In genomic region chr10:68373875-68374274, GRCm38 (mm10) we compare ENCODE assay signal across 31 mouse cellular contexts.
DNase-seq lines count a peak whose midpoint lies in the region; ATAC-seq and TF ChIP-seq lines count a peak whose summit lies in the region.
"Had no signal": no experiment of that assay in that cellular context is flagged by ENCODE, and none has a peak within 500 bp of the region (broad histone marks: within the 10 kb centered on the region; RNA-seq: fewer than 3 reads in every experiment).

No protein-coding gene starts in this region.

- no peak overlapping the region for H3K9ac ChIP-seq in forebrain, embryonic 14.5 days (ENCODE audit: low read length)
- H3K9ac ChIP-seq in forebrain, embryonic 16.5 days (replicated peaks; ENCODE audit: low read depth, low read length), result no peak overlapping the region
- H3K9ac ChIP-seq: embryonic facial prominence, embryonic 15.5 days; forebrain, embryonic 12.5 days; intestine, embryonic 15.5 days; limb, embryonic 15.5 days; liver, embryonic 13.5 days; lung, embryonic 14.5 days; midbrain, embryonic 12.5 days; neural tube, embryonic 13.5 days; stomach, embryonic 15.5 days had no signal

- H3K27ac ChIP-seq in forebrain, embryonic 14.5 days (ENCODE audit: low read depth, low read length), result no peak overlapping the region
- no peak overlapping the region for H3K27ac ChIP-seq in forebrain, embryonic 16.5 days (ENCODE audit: low read length)
- H3K27ac ChIP-seq in layer of hippocampus, adult 2 months, result no peak overlapping the region
- H3K27ac ChIP-seq: embryonic facial prominence, embryonic 10.5 days; embryonic facial prominence, embryonic 15.5 days; forebrain, embryonic 12.5 days; hindbrain, embryonic 10.5 days; hindbrain, postnatal 0 days; intestine, embryonic 15.5 days; limb, embryonic 10.5 days; limb, embryonic 15.5 days; liver, embryonic 13.5 days; midbrain, embryonic 12.5 days; neural tube, embryonic 13.5 days; stomach, embryonic 15.5 days had no signal

- H3K4me3 ChIP-seq in forebrain, embryonic 14.5 days (ENCODE audit: low read depth, low read length), result no peak overlapping the region
- no peak overlapping the region for H3K4me3 ChIP-seq in forebrain, embryonic 16.5 days (replicated peaks; ENCODE audit: low read length)
- no peak overlapping the region for H3K4me3 ChIP-seq in layer of hippocampus, adult 2 months
- H3K4me3 ChIP-seq: embryonic facial prominence, embryonic 10.5 days; embryonic facial prominence, embryonic 15.5 days; forebrain, embryonic 12.5 days; hindbrain, embryonic 10.5 days; intestine, embryonic 15.5 days; limb, embryonic 10.5 days; limb, embryonic 15.5 days; liver, embryonic 13.5 days; megakaryocyte, embryonic 14.5 days; midbrain, embryonic 12.5 days; neural tube, embryonic 13.5 days; stomach, embryonic 15.5 days had no signal

- H3K27me3 ChIP-seq in forebrain, embryonic 14.5 days (replicated peaks; ENCODE audit: control insufficient read depth, insufficient read depth, low read length), result no peaks in the 10 kb centered on the region
- no peaks in the 10 kb centered on the region for H3K27me3 ChIP-seq in forebrain, embryonic 16.5 days (replicated peaks; ENCODE audit: control insufficient read depth, insufficient read depth, low read length)
- H3K27me3 ChIP-seq: embryonic facial prominence, embryonic 15.5 days; forebrain, embryonic 12.5 days; intestine, embryonic 15.5 days; limb, embryonic 15.5 days; liver, embryonic 13.5 days; midbrain, embryonic 12.5 days; neural tube, embryonic 13.5 days; Patski; stomach, embryonic 15.5 days had no signal

- no peak for ATAC-seq in forebrain, embryonic 14.5 days
- no peak for ATAC-seq in forebrain, embryonic 16.5 days
- ATAC-seq: hindbrain, postnatal 0 days; intestine, embryonic 15.5 days; Patski had no signal

- no peaks in the 10 kb centered on the region for H3K36me3 ChIP-seq in forebrain, embryonic 14.5 days (ENCODE audit: control insufficient read depth, insufficient read depth, low read length)
- no peaks in the 10 kb centered on the region for H3K36me3 ChIP-seq in forebrain, embryonic 16.5 days (ENCODE audit: control insufficient read depth, insufficient read depth)
- H3K36me3 ChIP-seq: embryonic facial prominence, embryonic 10.5 days; embryonic facial prominence, embryonic 15.5 days; forebrain, embryonic 12.5 days; G1E; hindbrain, embryonic 10.5 days; intestine, embryonic 15.5 days; limb, embryonic 10.5 days; limb, embryonic 15.5 days; liver, embryonic 13.5 days; midbrain, embryonic 12.5 days; neural tube, embryonic 13.5 days; stomach, embryonic 15.5 days had no signal

- no peak for TF ChIP-seq CTCF in layer of hippocampus, adult 2 months (conservative IDR thresholded peaks at IDR 0.05)

- DNase-seq in forebrain, embryonic 14.5 days (ENCODE audit: low spot score), result peak; percentile 30
- DNase-seq in lung, postnatal 14 days, result peak; percentile 26
- DNase-seq in lung, postnatal 25 days (ENCODE audit: low spot score), result no peak
- DNase-seq in layer of hippocampus, adult 2 months (ENCODE audit: low spot score in 2 of 2), result peak; percentile 52 to 60
- DNase-seq in layer of hippocampus, postnatal 36 days, result peak; percentile 39 to 41
- DNase-seq in kidney, postnatal 25 days, result no peak
- no peak for DNase-seq in gastrocnemius, adult 18-20 months (ENCODE audit: low spot score)
- DNase-seq: adrenal gland, postnatal 14 days; cerebellum, adult 18-20 months; cerebellum, postnatal 25 days; gastrocnemius, postnatal 36 days; heart, postnatal 14 days; kidney, adult 2 months; liver, embryonic 13.5 days; lung, embryonic 14.5 days; right cerebral cortex, postnatal 14 days had no signal

- WGBS in forebrain, embryonic 14.5 days, result 55% methylated on average over 5 of the region's 5 CpGs
- 40% methylated on average over 5 of the region's 5 CpGs for WGBS in forebrain, embryonic 16.5 days

- no peak overlapping the region for H3K4me2 ChIP-seq in forebrain, embryonic 14.5 days (ENCODE audit: low read length)
- no peak overlapping the region for H3K4me2 ChIP-seq in forebrain, embryonic 16.5 days (ENCODE audit: low read length)
- H3K4me2 ChIP-seq: embryonic facial prominence, embryonic 15.5 days; forebrain, embryonic 12.5 days; intestine, embryonic 15.5 days; limb, embryonic 15.5 days; liver, embryonic 13.5 days; lung, embryonic 14.5 days; midbrain, embryonic 12.5 days; neural tube, embryonic 13.5 days; stomach, embryonic 15.5 days had no signal

- H3K4me1 ChIP-seq in forebrain, embryonic 14.5 days (ENCODE audit: control insufficient read depth, insufficient read depth, low read length), result no peaks in the 10 kb centered on the region
- no peaks in the 10 kb centered on the region for H3K4me1 ChIP-seq in forebrain, embryonic 16.5 days (replicated peaks; ENCODE audit: control insufficient read depth, insufficient read depth, low read length)
- H3K4me1 ChIP-seq: embryonic facial prominence, embryonic 10.5 days; embryonic facial prominence, embryonic 15.5 days; forebrain, embryonic 12.5 days; hindbrain, embryonic 10.5 days; intestine, embryonic 15.5 days; limb, embryonic 10.5 days; limb, embryonic 15.5 days; liver, embryonic 13.5 days; megakaryocyte, embryonic 14.5 days; midbrain, embryonic 12.5 days; neural tube, embryonic 13.5 days; stomach, embryonic 15.5 days had no signal

- H3K9me3 ChIP-seq in forebrain, embryonic 14.5 days (replicated peaks; ENCODE audit: control insufficient read depth, low read length), result no peaks in the 10 kb centered on the region
- H3K9me3 ChIP-seq in forebrain, embryonic 16.5 days (ENCODE audit: control insufficient read depth, low read length), result no peaks in the 10 kb centered on the region
- H3K9me3 ChIP-seq: embryonic facial prominence, embryonic 10.5 days; embryonic facial prominence, embryonic 15.5 days; forebrain, embryonic 12.5 days; hindbrain, embryonic 10.5 days; intestine, embryonic 15.5 days; limb, embryonic 10.5 days; limb, embryonic 15.5 days; liver, embryonic 13.5 days; midbrain, embryonic 12.5 days; neural tube, embryonic 13.5 days; stomach, embryonic 15.5 days had no signal

Comparison
In these comparisons a context has a peak if more than half of its experiments do, and no peak if none do; other contexts are left out.
1. DNase-seq: peak in forebrain, embryonic 14.5 days (single experiment), lung, postnatal 14 days (single experiment), layer of hippocampus, adult 2 months (2 of 2) and layer of hippocampus, postnatal 36 days (2 of 2); none in lung, postnatal 25 days (single experiment), kidney, postnatal 25 days (0 of 2) and gastrocnemius, adult 18-20 months (single experiment).